Mouse (Mus musculus) erythroid progenitor cell, adult 5-6 weeks (primary cell): ENCODE results near the gene Cst11. TPM values are rescaled to one million over a fixed set of nuclear protein-coding genes. Genes with fewer than 3 reads are reported as not detected.

Experiments used
- total RNA-seq, 2 experiments: library from RNA; stranded (forward) in 1 of 2; stranded (reverse) in 1 of 2; fragments of 150-400 nt in 1 of 2; fragments of 186-747, 209-891 nt in 1 of 2; gene quantifications; 2 replicates each; pipeline versions ENCODE4 v1.2.3 to v1.2.4; 2015 to 2017; ENCODE audit warnings: low replicate concordance in 2 of 2

Gene Cst11
- total RNA-seq, 2 experiments from 2014 or later, result not detected

Other genes with a start within 250 kb of the Cst11 start
- gene Nxt1, start 98.9 kb downstream of the Cst11 start, total RNA-seq (2015; ENCODE audit: low replicate concordance), result 55.9 and 62.0 TPM in 2 replicates
- 21.4 and 37.2 TPM in 2 replicates for gene Nxt1, start 98.9 kb downstream of the Cst11 start, total RNA-seq (2017; ENCODE audit: low replicate concordance)
- 3.6 and 9.6 TPM in 2 replicates for gene Gzf1, start 90.5 kb downstream of the Cst11 start, total RNA-seq (2015; ENCODE audit: low replicate concordance)
- gene Gzf1, start 90.5 kb downstream of the Cst11 start, total RNA-seq (2017; ENCODE audit: low replicate concordance), result 7.1 and 11.0 TPM in 2 replicates
- gene Napb, start 39.0 kb downstream of the Cst11 start, total RNA-seq (2015; ENCODE audit: low replicate concordance), result 0.72 TPM in 1 of 2 replicates, not detected in the other
- gene Napb, start 39.0 kb downstream of the Cst11 start, total RNA-seq (2017; ENCODE audit: low replicate concordance), result not detected in 2 replicates
- gene Cstl1, start 21.1 kb downstream of the Cst11 start, total RNA-seq (2015; ENCODE audit: low replicate concordance), result not detected in 2 replicates
- gene Cstl1, start 21.1 kb downstream of the Cst11 start, total RNA-seq (2017; ENCODE audit: low replicate concordance), result not detected in 2 replicates
- gene 8030411F24Rik, start 10.5 kb upstream of the Cst11 start, total RNA-seq (2015; ENCODE audit: low replicate concordance), result not detected in 2 replicates
- gene 8030411F24Rik, start 10.5 kb upstream of the Cst11 start, total RNA-seq (2017; ENCODE audit: low replicate concordance), result not detected in 2 replicates
- gene Cst12, start 17.9 kb upstream of the Cst11 start, total RNA-seq (2015; ENCODE audit: low replicate concordance), result not detected in 2 replicates
- gene Cst12, start 17.9 kb upstream of the Cst11 start, total RNA-seq (2017; ENCODE audit: low replicate concordance), result not detected in 2 replicates
- gene Cst8, start 27.3 kb upstream of the Cst11 start, total RNA-seq (2015; ENCODE audit: low replicate concordance), result not detected in 2 replicates
- gene Cst8, start 27.3 kb upstream of the Cst11 start, total RNA-seq (2017; ENCODE audit: low replicate concordance), result not detected in 2 replicates
- not detected in 2 replicates for gene Cst13, start 48.6 kb upstream of the Cst11 start, total RNA-seq (2015; ENCODE audit: low replicate concordance)
- not detected in 2 replicates for gene Cst13, start 48.6 kb upstream of the Cst11 start, total RNA-seq (2017; ENCODE audit: low replicate concordance)
- not detected in 2 replicates for gene Cst9, start 63.6 kb upstream of the Cst11 start, total RNA-seq (2015; ENCODE audit: low replicate concordance)
- gene Cst9, start 63.6 kb upstream of the Cst11 start, total RNA-seq (2017; ENCODE audit: low replicate concordance), result not detected in 2 replicates
- gene 9230104L09Rik, start 93.5 kb upstream of the Cst11 start, total RNA-seq (2015; ENCODE audit: low replicate concordance), result not detected in 2 replicates
- gene 9230104L09Rik, start 93.5 kb upstream of the Cst11 start, total RNA-seq (2017; ENCODE audit: low replicate concordance), result not detected in 2 replicates
- 130 and 133 TPM in 2 replicates for gene Cst3, start 104.2 kb upstream of the Cst11 start, total RNA-seq (2015; ENCODE audit: low replicate concordance)
- gene Cst3, start 104.2 kb upstream of the Cst11 start, total RNA-seq (2017; ENCODE audit: low replicate concordance), result 37.9 and 71.9 TPM in 2 replicates
- not detected in 2 replicates for gene Gm1330, start 231.8 kb upstream of the Cst11 start, total RNA-seq (2015; ENCODE audit: low replicate concordance)
- not detected in 2 replicates for gene Gm1330, start 231.8 kb upstream of the Cst11 start, total RNA-seq (2017; ENCODE audit: low replicate concordance)
- gene Gm10750, start 245.7 kb upstream of the Cst11 start, total RNA-seq (2015; ENCODE audit: low replicate concordance), result not detected in 2 replicates
- not detected in 2 replicates for gene Gm10750, start 245.7 kb upstream of the Cst11 start, total RNA-seq (2017; ENCODE audit: low replicate concordance)